Mouse (Mus musculus): ENCODE results near the gene Cacna2d3. TPM values are rescaled to one million over a fixed set of nuclear protein-coding genes. Genes with fewer than 3 reads are reported as not detected.

Cacna2d3 gene
- total and polyA plus RNA-seq, 3 experiments: not detected

GRCm38 (mm10) chr14:28907659-28908058 lies 814.0 kb downstream of the Cacna2d3 start:
- Histone ChIP-seq H3K27me3 (ENCODE audit: control insufficient read depth in 1 of 2, insufficient read depth in 2 of 2, low read length in 2 of 2) (no peaks in the 10 kb centered on the region), H3K9me3 (replicated peaks; ENCODE audit: insufficient read depth, low read length) (no peaks in the 10 kb centered on the region), H3K27ac (ENCODE audit: control insufficient read depth, low read depth, low read length) (no peak overlapping the region), H3K4me3 (ENCODE audit: control insufficient read depth in 1 of 2, insufficient read depth in 1 of 2, low read depth in 2 of 2, low read length in 2 of 2) (no peak overlapping the region), H3K4me1 (ENCODE audit: control insufficient read depth in 1 of 2, insufficient read depth in 2 of 2, low read length in 2 of 2) (no peaks in the 10 kb centered on the region), H3K36me3 (ENCODE audit: control insufficient read depth in 1 of 2, insufficient read depth in 2 of 2, low read length in 2 of 2) (no peaks in the 10 kb centered on the region), H3K9ac (ENCODE audit: control insufficient read depth, low read depth, low read length, poor library complexity, severe bottlenecking) (no peak overlapping the region), H3K79me2 (ENCODE audit: control insufficient read depth, insufficient read depth, low read length, poor library complexity) (no peaks in the 10 kb centered on the region)
- TF ChIP-seq RCOR1 (IDR thresholded peaks at IDR 0.05; ENCODE audit: low read depth, low read length) (no peak), MAZ (IDR thresholded peaks at IDR 0.05; ENCODE audit: low read depth, low read length) (no peak), POLR2AphosphoS5 (IDR thresholded peaks at IDR 0.05; ENCODE audit: borderline replicate concordance, low read depth, low read length) (no peak), GATA1 (IDR thresholded peaks at IDR 0.05; ENCODE audit: low read depth, low read length) (no peak), POLR2AphosphoS2 (IDR thresholded peaks at IDR 0.05; ENCODE audit: low read length) (no peak), E2F4 (IDR thresholded peaks at IDR 0.05; ENCODE audit: borderline replicate concordance, low read depth, low read length) (no peak), ELF1 (IDR thresholded peaks at IDR 0.05; ENCODE audit: low read depth, low read length) (no peak), TCF12 (IDR thresholded peaks at IDR 0.05; ENCODE audit: low read depth, low read length) (no peak), MEF2A (IDR thresholded peaks at IDR 0.05; ENCODE audit: extremely low read depth, insufficient replicate concordance, low read depth, low read length, poor library complexity, severe bottlenecking) (no peak), ZMIZ1 (IDR thresholded peaks at IDR 0.05; ENCODE audit: low read depth, low read length) (no peak), HCFC1 (IDR thresholded peaks at IDR 0.05; ENCODE audit: low read depth, low read length) (no peak), TBP (IDR thresholded peaks at IDR 0.05; ENCODE audit: low read depth, low read length) (no peak)
- DNase-seq (ENCODE audit: low read depth, low spot score): no peak

- no peak overlapping the region for H3K9ac ChIP-seq (ENCODE audit: control insufficient read depth, low read depth, low read length, poor library complexity, severe bottlenecking)
- TF ChIP-seq TCF12 (IDR thresholded peaks at IDR 0.05; ENCODE audit: low read depth, low read length) (no peak), ZNF384 (IDR thresholded peaks at IDR 0.05; ENCODE audit: low read depth, low read length) (no peak), ZC3H11A (IDR thresholded peaks at IDR 0.05; ENCODE audit: low read depth, low read length) (no peak), SMC3 (IDR thresholded peaks at IDR 0.05; ENCODE audit: low read depth, low read length) (no peak), KAT2A (conservative IDR thresholded peaks at IDR 0.05; ENCODE audit: low read depth, low read length) (no peak), CTCF (IDR thresholded peaks at IDR 0.05 in 2 of 3, conservative IDR thresholded peaks at IDR 0.05 in 1 of 3; ENCODE audit: control insufficient read depth in 1 of 3, insufficient read depth in 1 of 3, low read depth in 2 of 3, low read length in 3 of 3, poor library complexity in 1 of 3, severe bottlenecking in 1 of 3) (no peak), MYB (IDR thresholded peaks at IDR 0.05; ENCODE audit: low read depth, low read length) (no peak), POLR2AphosphoS5 (IDR thresholded peaks at IDR 0.05; ENCODE audit: borderline replicate concordance, low read depth, low read length) (no peak), EP300 (IDR thresholded peaks at IDR 0.05; ENCODE audit: low read depth in 1 of 2, low read length in 2 of 2) (no peak), SIN3A (IDR thresholded peaks at IDR 0.05; ENCODE audit: low read length) (no peak), MXI1 (IDR thresholded peaks at IDR 0.05; ENCODE audit: low read depth, low read length) (no peak), ETS1 (IDR thresholded peaks at IDR 0.05; ENCODE audit: low read depth, low read length) (no peak), CHD1 (IDR thresholded peaks at IDR 0.05; ENCODE audit: low read depth, low read length) (no peak), MAFK (IDR thresholded peaks at IDR 0.05; ENCODE audit: borderline replicate concordance, low read depth, low read length) (no peak), MAX (IDR thresholded peaks at IDR 0.05; ENCODE audit: low read length) (no peak), USF2 (IDR thresholded peaks at IDR 0.05; ENCODE audit: borderline replicate concordance in 1 of 2, insufficient read depth in 1 of 2, low read depth in 1 of 2, low read length in 2 of 2) (no peak), HCFC1 (IDR thresholded peaks at IDR 0.05; ENCODE audit: low read depth, low read length) (no peak), GATA1 (IDR thresholded peaks at IDR 0.05; ENCODE audit: low read depth, low read length) (no peak), POLR2AphosphoS2 (IDR thresholded peaks at IDR 0.05; ENCODE audit: low read length) (no peak), BHLHE40 (IDR thresholded peaks at IDR 0.05; ENCODE audit: borderline replicate concordance, low read depth, low read length) (no peak)
- H3K4me3 ChIP-seq (ENCODE audit: control insufficient read depth in 1 of 2, insufficient read depth in 1 of 2, low read depth in 2 of 2, low read length in 2 of 2): no peak overlapping the region
- no peak for DNase-seq (ENCODE audit: low read depth, low spot score)
- no peaks in the 10 kb centered on the region for H3K36me3 ChIP-seq (ENCODE audit: control insufficient read depth in 1 of 2, insufficient read depth in 2 of 2, low read length in 2 of 2)
- no peaks in the 10 kb centered on the region for H3K9me3 ChIP-seq (replicated peaks; ENCODE audit: insufficient read depth, low read length)
- H3K27me3 ChIP-seq (ENCODE audit: control insufficient read depth in 1 of 2, insufficient read depth in 2 of 2, low read length in 2 of 2): no peaks in the 10 kb centered on the region
- H3K27ac ChIP-seq (ENCODE audit: control insufficient read depth, low read depth, low read length): no peak overlapping the region
- no peaks in the 10 kb centered on the region for H3K79me2 ChIP-seq (ENCODE audit: control insufficient read depth, insufficient read depth, low read length, poor library complexity)
- no peaks in the 10 kb centered on the region for H3K4me1 ChIP-seq (ENCODE audit: control insufficient read depth in 1 of 2, insufficient read depth in 2 of 2, low read length in 2 of 2)
These were observed 829.1 kb downstream of the Cacna2d3 start for GRCm38 (mm10) chr14:28892530-28892929.

All from MEL (cell line).